Mouse (Mus musculus) forebrain, embryonic 15.5 days (tissue): Measurements from ENCODE around the gene Rln1. TPM values are rescaled to one million over a fixed set of nuclear protein-coding genes. Genes with fewer than 3 reads are reported as not detected.

Experiments
- polyA plus RNA-seq: library from polyadenylated mRNA; unstranded; fragments of >200 nt; fragmentation: Nextera tagmentation; extraction: Ambion mirVana; gene quantifications from 2 replicates; pipeline ENCODE4 v1.2.1, GENCODE M21; 2015

Rln1 gene
- polyA plus RNA-seq, 1 experiment from 2014 or later = 1.8 TPM

Other genes with a start within 250 kb of the Rln1 start
- 36.4 and 37.0 TPM in 2 replicates for gene Rcl1, start 233.3 kb downstream of the Rln1 start, polyA plus RNA-seq
- gene Jak2, start 82.8 kb downstream of the Rln1 start, polyA plus RNA-seq = 19.2 and 19.8 TPM in 2 replicates
- gene Insl6, start 9.3 kb downstream of the Rln1 start, polyA plus RNA-seq = 1.3 and 1.4 TPM in 2 replicates
- gene Plgrkt, start 32.7 kb upstream of the Rln1 start, polyA plus RNA-seq = 105 and 107 TPM in 2 replicates
- 0.66 and 0.78 TPM in 2 replicates for gene Cd274, start 32.8 kb upstream of the Rln1 start, polyA plus RNA-seq
- gene Pdcd1lg2, start 76.2 kb upstream of the Rln1 start, polyA plus RNA-seq = not detected in 2 replicates
- 13.2 and 13.4 TPM in 2 replicates for gene Ric1, start 187.6 kb upstream of the Rln1 start, polyA plus RNA-seq